Mouse (Mus musculus) gonadal fat pad, adult 2 months (tissue): ENCODE data around the gene Zranb1. TPM values are rescaled to one million over a fixed set of nuclear protein-coding genes. Genes with fewer than 3 reads are reported as not detected.
A peak's percentile ranks its signal among the peaks of the same experiment; 100 is the strongest.

Experiments
- DNase-seq: peaks from one replicate; pipeline ENCODE4 v3.0.0-alpha.2; 2012; ENCODE audit warnings: low read depth
- polyA plus RNA-seq: library from polyadenylated mRNA; depleted of rRNA; stranded (reverse); fragments of >200 nt; gene quantifications from 2 replicates; pipeline ENCODE4 v1.2.3, GENCODE M21; 2012; rRNA removed

Gene Zranb1
- polyA plus RNA-seq, result 10.3 and 10.4 TPM in 2 replicates

GRCm38 (mm10) chr7:132930850-132931559 is at the start of gene Zranb1:
TSS of gene Zranb1 (plus strand) at chr7:132931142.
- DNase-seq, result peak; percentile 52

DNA sequence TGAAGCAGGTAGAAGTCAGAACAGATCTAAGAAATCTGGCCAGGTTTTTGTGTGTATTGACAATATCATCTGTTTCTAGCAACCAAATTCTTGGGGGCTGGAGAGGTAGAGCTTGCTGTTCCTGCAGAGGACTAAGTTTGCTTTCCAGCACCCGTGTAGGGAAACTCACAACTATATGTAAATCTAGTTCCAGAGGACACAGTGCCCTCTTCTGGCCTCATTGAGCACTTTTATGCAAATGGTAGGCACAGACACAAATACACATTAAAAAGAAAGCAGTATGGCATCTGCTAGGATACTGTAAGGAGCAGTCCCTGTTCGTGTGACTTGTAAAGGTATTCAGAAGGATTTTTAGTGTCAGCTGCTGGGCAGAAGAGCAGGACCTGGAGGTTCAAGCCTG is 48.6 kb upstream of the Zranb1 start:
- no peak for DNase-seq

DNA sequence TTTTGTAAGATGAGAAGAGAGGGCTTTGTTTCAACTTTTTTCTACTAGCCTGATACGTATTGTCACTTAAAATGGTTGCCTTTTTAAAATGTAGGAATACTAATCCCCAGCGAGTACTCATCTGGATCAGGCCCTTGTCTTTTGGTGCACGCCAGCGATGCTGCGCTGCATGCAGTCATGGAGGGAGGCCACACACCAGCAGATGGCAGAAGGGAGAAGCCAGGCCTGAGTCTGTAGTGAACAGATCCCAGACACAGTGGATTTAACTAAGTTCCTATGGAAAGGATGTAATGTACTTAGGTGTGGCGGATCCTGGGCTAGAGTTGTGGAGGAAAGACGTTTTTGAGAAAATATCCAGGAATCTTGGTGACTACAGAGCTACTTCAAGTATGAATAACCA is 46.9 kb upstream of the Zranb1 start:
- no peak for DNase-seq

- DNase-seq, result no peak
These were observed 43.7 kb upstream of the Zranb1 start for GRCm38 (mm10) chr7:132887019-132887804.

- no peak for DNase-seq
These were observed 42.9 kb upstream of the Zranb1 start for GRCm38 (mm10) chr7:132888052-132888451.

- no peak for DNase-seq
These were observed 42.3 kb upstream of the Zranb1 start for GRCm38 (mm10) chr7:132888518-132889249.

DNA sequence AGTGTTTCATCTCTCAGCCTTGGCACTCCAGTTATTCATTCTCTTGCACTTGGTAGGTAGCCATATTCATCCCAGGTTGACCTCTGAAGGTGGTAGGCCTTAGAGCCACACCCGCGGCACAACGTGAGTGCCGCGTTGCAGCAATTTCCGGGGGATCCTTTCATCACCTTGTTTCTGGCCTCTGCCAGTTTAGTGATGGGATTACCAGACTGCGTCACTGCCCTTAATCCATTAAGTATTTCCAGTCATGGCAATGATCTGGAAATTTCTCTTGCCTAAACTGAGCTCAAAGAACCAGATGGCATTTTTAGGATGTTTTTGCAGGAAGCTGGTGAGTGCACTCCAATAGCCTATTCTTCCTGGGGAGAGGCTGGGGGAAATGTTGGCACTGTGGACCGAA is 41.3 kb upstream of the Zranb1 start:
- no peak for DNase-seq

- no peak for DNase-seq
These were observed 40.7 kb upstream of the Zranb1 start for GRCm38 (mm10) chr7:132890201-132890600.

- DNase-seq, result no peak
These were observed 39.2 kb upstream of the Zranb1 start for GRCm38 (mm10) chr7:132891561-132892310.

DNA sequence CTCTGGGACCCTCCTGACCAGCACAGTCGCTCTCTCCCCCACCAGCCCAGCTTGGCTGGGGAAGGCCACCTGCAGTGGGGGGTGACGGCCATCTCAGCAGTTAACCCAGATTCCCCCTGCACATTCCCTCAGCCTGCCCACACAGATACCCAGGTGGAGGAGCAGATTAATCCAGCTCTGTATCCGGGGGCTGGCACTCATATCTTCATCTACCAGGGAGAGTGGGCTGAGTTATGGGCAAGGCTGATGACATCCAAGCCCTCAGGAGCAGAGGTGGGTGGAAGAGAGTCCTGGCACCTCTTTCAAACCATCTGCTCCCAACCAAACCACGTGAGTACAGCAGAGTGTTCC is 38.7 kb upstream of the Zranb1 start:
- no peak for DNase-seq

DNA sequence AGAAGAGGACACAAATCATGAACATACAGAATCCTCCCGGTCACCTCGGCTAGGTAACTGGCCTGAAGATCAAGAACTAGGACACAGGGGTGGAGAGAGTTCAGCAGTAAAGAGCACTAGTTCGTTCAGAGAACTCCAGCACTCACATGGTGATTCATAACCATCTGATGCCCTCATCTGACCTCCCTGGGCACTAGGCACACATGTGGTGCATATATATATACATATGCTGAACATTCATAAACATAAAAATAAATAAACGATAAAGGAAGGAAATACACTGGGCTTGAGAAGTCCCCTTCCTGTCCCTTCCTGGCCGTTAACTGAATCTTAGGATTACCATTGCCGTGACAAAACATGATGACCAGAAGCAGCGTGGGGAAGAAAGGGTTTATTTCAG is 38.1 kb upstream of the Zranb1 start:
- DNase-seq, result no peak

DNA sequence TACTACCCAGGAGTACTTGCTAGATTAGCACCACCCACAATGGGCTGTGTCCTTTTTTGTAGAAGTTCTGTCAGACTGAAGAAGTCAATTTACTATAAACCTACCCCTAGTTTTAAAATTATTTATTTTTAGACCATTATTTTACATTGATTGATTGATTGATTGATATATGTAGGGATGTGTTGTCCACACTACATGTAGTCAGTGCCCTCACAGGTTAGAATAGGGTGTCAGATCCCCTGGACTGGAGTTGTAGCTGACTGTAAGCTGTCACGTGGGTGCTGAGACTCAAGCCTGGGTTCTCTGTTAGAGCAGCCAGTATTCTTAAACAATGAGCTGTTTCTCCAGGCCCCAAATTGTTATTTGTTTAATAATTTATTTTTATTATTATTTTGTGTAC is 37.6 kb upstream of the Zranb1 start:
- DNase-seq, result no peak

- no peak for DNase-seq
These were observed 35.9 kb upstream of the Zranb1 start for GRCm38 (mm10) chr7:132894841-132895555.

- no peak for DNase-seq
These were observed 34.6 kb upstream of the Zranb1 start for GRCm38 (mm10) chr7:132896206-132896815.

DNA sequence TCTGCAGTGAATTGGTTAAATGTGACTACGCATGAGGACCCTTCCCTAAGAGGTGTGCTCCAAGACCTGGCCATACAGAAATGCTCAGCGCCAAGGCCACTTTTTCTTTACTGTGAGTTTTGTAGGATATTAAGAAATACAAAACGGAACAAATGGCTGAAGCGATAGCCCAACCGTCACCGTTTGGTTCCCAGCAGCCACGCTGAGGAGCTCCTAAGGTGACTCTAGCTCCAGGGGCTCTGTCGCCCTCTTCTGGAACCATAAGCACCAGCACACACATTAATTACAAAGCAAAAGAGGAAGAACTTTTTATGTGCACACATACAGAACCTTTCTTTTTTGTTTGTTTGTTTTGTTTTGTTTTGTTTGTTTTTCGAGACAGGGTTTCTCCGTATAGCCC is 33.7 kb upstream of the Zranb1 start:
- no peak for DNase-seq

GRCm38 (mm10) chr7:132898234-132898633 is 32.7 kb upstream of the Zranb1 start:
- DNase-seq, result no peak

DNA sequence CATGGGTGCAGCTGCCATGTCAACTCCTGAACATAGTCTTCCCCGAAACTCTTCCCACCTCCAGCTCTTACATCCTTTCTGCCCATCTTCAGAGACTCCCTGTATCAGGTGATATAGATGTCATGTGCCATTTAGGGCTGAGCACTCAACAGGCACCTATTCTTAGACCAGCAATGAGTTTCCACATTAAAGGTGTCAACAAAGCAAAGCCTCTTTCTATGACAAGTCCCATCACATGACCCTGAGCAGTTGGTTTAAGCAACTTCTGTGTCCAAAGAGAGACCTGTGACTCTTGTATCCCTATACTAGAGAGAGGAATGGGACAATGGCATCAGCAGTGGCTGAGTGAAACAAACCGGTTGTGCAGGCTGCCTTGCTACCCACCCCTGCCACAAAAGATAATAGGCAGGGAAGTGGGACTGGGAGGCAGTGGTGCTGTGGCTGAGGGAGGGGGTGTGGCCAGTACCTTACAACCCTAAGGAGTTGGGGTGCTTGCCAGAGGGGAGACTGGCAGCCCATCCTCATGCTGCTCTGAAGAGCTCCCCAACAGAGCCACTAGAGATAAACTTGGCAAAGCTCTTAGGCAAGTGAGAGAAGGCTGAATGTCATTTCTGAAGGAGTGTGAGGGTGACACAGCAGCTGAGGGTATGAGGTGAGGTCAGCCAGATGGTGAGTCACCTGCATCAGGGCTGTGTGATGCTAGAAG is 30.0 kb upstream of the Zranb1 start:
- DNase-seq, result no peak

DNA sequence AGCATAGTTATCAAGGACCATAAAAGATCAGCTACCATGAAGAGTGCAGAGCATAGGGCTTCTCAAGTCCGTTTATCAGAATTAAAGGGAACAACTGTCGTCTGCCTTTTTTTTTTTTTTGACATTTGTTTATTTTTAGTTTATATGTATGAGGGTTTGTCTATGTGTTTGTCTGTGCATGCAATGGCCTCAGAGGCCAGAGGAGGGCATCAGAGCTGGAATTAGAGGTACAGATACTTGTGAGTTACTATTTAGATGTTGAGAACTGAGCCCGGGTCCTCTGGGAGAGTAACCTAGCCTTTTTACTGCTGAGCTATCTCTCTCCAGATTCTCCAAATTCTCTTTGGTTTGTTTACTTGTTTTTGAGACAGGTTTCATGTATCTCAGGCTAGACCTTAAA is 27.1 kb upstream of the Zranb1 start:
- no peak for DNase-seq

- no peak for DNase-seq
These were observed 9.0 kb upstream of the Zranb1 start for GRCm38 (mm10) chr7:132921971-132922370.

DNA sequence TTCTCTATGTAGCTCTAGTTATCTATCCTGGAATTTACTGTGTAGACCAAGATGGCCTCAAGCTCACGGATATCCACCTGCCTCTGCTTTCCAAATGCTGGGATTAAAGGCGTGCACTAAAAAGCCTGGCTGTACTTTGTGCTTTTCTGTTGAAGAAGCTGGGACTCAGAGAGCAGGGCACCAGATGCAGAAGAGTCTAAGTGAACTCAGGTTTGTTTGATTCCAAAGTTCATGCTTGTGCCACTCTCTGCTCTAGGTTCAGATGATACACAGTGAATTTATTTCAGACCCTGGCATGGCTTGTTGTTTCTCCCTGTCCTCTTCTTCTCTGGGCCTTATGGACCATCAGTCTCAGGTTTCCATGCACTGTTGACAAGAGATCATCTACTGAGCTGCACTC is 5.7 kb upstream of the Zranb1 start:
- no peak for DNase-seq
